28 mouse cellular contexts compared by ENCODE assay signal in the genomic region with DNA sequence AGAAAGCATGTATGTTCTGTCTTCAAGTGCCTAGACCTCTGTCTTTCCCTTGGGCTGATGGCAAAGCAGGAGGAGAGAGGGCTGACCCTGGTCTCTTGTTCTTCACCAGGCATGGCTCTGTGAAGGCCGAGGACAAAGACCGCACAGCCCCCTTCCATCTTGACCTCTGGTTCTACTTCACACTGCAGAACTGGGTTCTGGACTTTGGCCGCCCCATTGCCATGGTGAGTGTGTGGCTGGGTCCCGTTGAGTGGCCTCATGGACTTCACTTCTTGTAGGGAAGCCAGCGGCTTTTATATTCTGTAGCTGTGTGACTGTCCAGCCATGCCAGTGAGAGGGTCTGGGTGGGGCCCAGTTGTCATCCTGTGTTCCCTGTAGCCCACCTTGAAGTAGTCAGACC. TPM values are rescaled to one million over a fixed set of nuclear protein-coding genes. Genes with fewer than 3 reads are reported as not detected.
DNase-seq lines count a peak whose midpoint lies in the region; ATAC-seq and TF ChIP-seq lines count a peak whose summit lies in the region.
"Had no signal": no experiment of that assay in that cellular context is flagged by ENCODE, and none has a peak within 500 bp of the region (broad histone marks: within the 10 kb centered on the region; RNA-seq: fewer than 3 reads in every experiment).

No protein-coding gene starts in this region.

- no peaks in the 10 kb centered on the region for H3K79me2 ChIP-seq in liver, adult 2 months (ENCODE audit: control insufficient read depth, insufficient read depth, low read length)

- H3K9ac ChIP-seq in intestine, postnatal 0 days (ENCODE audit: low read depth, low read length): no peak overlapping the region
- H3K9ac ChIP-seq in intestine, embryonic 16.5 days (ENCODE audit: low read depth, low read length): no peak overlapping the region
- no peak overlapping the region for H3K9ac ChIP-seq in liver, adult 2 months (ENCODE audit: low read depth, low read length)
- no peak overlapping the region for H3K9ac ChIP-seq in liver, embryonic 11.5 days (ENCODE audit: low read depth, low read length)
- H3K9ac ChIP-seq: forebrain, embryonic 13.5 days; heart, embryonic 13.5 days; hindbrain, embryonic 13.5 days had no signal

- no peak overlapping the region for H3K4me3 ChIP-seq in intestine, postnatal 0 days (ENCODE audit: low read depth, low read length)
- no peak overlapping the region for H3K4me3 ChIP-seq in intestine, embryonic 16.5 days (ENCODE audit: low read length)
- H3K4me3 ChIP-seq in kidney, adult 2 months (ENCODE audit: insufficient read depth, low read depth, low read length): no peak overlapping the region
- no peak overlapping the region for H3K4me3 ChIP-seq in liver, adult 2 months (ENCODE audit: insufficient read depth, low read depth, low read length)
- H3K4me3 ChIP-seq in liver, embryonic 11.5 days (ENCODE audit: low read depth, low read length): no peak overlapping the region
- H3K4me3 ChIP-seq: forebrain, embryonic 10.5 days; forebrain, embryonic 13.5 days; heart, adult 2 months; heart, embryonic 10.5 days; heart, embryonic 13.5 days; hindbrain, embryonic 10.5 days; hindbrain, embryonic 13.5 days had no signal

- H3K4me2 ChIP-seq in intestine, postnatal 0 days (replicated peaks; ENCODE audit: low read depth): peak overlapping the region; percentile 21; the same call in 1 of the 2 replicates
- no peak overlapping the region for H3K4me2 ChIP-seq in intestine, embryonic 16.5 days (ENCODE audit: low read depth, low read length)
- no peak overlapping the region for H3K4me2 ChIP-seq in liver, embryonic 11.5 days
- H3K4me2 ChIP-seq: forebrain, embryonic 13.5 days; heart, embryonic 13.5 days; hindbrain, embryonic 13.5 days had no signal

- TF ChIP-seq POLR2A in kidney, adult 2 months (IDR thresholded peaks at IDR 0.05; ENCODE audit: low read depth, low read length): no peak
- TF ChIP-seq POLR2A in liver, adult 2 months (IDR thresholded peaks at IDR 0.05; ENCODE audit: extremely low read depth, insufficient read depth, low read length): no peak

- H3K9me3 ChIP-seq in intestine, postnatal 0 days (ENCODE audit: control insufficient read depth): no peaks in the 10 kb centered on the region
- no peaks in the 10 kb centered on the region for H3K9me3 ChIP-seq in intestine, embryonic 16.5 days (ENCODE audit: control insufficient read depth, low read length)
- no peaks in the 10 kb centered on the region for H3K9me3 ChIP-seq in liver, embryonic 11.5 days (ENCODE audit: control insufficient read depth, low read length)
- H3K9me3 ChIP-seq: forebrain, embryonic 10.5 days; forebrain, embryonic 13.5 days; G1E; heart, embryonic 10.5 days; heart, embryonic 13.5 days; hindbrain, embryonic 10.5 days; hindbrain, embryonic 13.5 days had no signal

- WGBS in intestine, postnatal 0 days: 68% methylated on average over 5 of the region's 5 CpGs
- WGBS in intestine, embryonic 16.5 days: 85% methylated on average over 5 of the region's 5 CpGs
- 70% methylated on average over 5 of the region's 5 CpGs for WGBS in kidney, adult 2 months
- 69% methylated on average over 5 of the region's 5 CpGs for WGBS in liver, adult 2 months
- 90% methylated on average over 5 of the region's 5 CpGs for WGBS in liver, embryonic 11.5 days

- H3K36me3 ChIP-seq in intestine, postnatal 0 days (ENCODE audit: control insufficient read depth, insufficient read depth): peaks cover 23% of the 10 kb centered on the region; the same call in 1 of the 2 replicates
- no peaks in the 10 kb centered on the region for H3K36me3 ChIP-seq in intestine, embryonic 16.5 days (ENCODE audit: control insufficient read depth, insufficient read depth, low read length)
- H3K36me3 ChIP-seq in kidney, adult 2 months (ENCODE audit: control insufficient read depth, insufficient read depth, low read length): no peaks in the 10 kb centered on the region
- H3K36me3 ChIP-seq in liver, adult 2 months (ENCODE audit: control insufficient read depth, insufficient read depth, low read length): no peaks in the 10 kb centered on the region
- H3K36me3 ChIP-seq in liver, embryonic 11.5 days (ENCODE audit: control insufficient read depth, insufficient read depth, low read length): peaks cover 3% of the 10 kb centered on the region; the same call in 1 of the 2 replicates
- H3K36me3 ChIP-seq: hindbrain, embryonic 10.5 days; hindbrain, embryonic 13.5 days had no signal

- DNase-seq in kidney, adult 2 months: peak; percentile 74
- DNase-seq in kidney, postnatal 10 days: no peak
- DNase-seq in liver, adult 2 months (ENCODE audit: extremely low read depth, low read depth, low spot score): peak; percentile 31
- DNase-seq in liver, embryonic 11.5 days (ENCODE audit: low spot score): no peak
- peak; percentile 60 to 83 for DNase-seq in kidney, postnatal 25 days
- no peak for DNase-seq in right cerebral cortex, postnatal 10 days (ENCODE audit: low spot score in 2 of 2)
- DNase-seq: adrenal gland, postnatal 10 days; adrenal gland, postnatal 36 days; B cell, adult 2 months; cerebellum, adult 18-20 months; cerebellum, adult 9-10 months; cerebellum, postnatal 14 days; gastrocnemius, postnatal 10 days; gastrocnemius, postnatal 36 days; heart, adult 2 months; heart, postnatal 36 days had no signal

- H3K27ac ChIP-seq in intestine, postnatal 0 days (ENCODE audit: low read depth, low read length): no peak overlapping the region
- no peak overlapping the region for H3K27ac ChIP-seq in intestine, embryonic 16.5 days (ENCODE audit: low read length)
- peak overlapping the region; percentile 47; the same call in 1 of the 2 replicates for H3K27ac ChIP-seq in kidney, adult 2 months (ENCODE audit: insufficient read depth, low read depth, low read length)
- H3K27ac ChIP-seq in liver, adult 2 months (replicated peaks; ENCODE audit: insufficient read depth, low read depth, low read length): no peak overlapping the region
- H3K27ac ChIP-seq in liver, embryonic 11.5 days (ENCODE audit: low read depth, low read length): no peak overlapping the region
- H3K27ac ChIP-seq: forebrain, embryonic 10.5 days; forebrain, embryonic 13.5 days; heart, adult 2 months; heart, embryonic 10.5 days; heart, embryonic 13.5 days; hindbrain, embryonic 10.5 days; hindbrain, embryonic 13.5 days had no signal

- peaks cover 9% of the 10 kb centered on the region; the same call in 1 of the 2 replicates for H3K4me1 ChIP-seq in intestine, postnatal 0 days (replicated peaks; ENCODE audit: control insufficient read depth, insufficient read depth, low read length)
- H3K4me1 ChIP-seq in intestine, embryonic 16.5 days (ENCODE audit: control insufficient read depth, insufficient read depth, low read length): peaks cover 20% of the 10 kb centered on the region
- H3K4me1 ChIP-seq in kidney, adult 2 months (ENCODE audit: control insufficient read depth, insufficient read depth, low read length): peaks cover 8% of the 10 kb centered on the region; the same call in 1 of the 2 replicates
- peaks cover under 1% of the 10 kb centered on the region for H3K4me1 ChIP-seq in liver, adult 2 months (ENCODE audit: control insufficient read depth, insufficient read depth, low read length)
- peaks cover 20% of the 10 kb centered on the region for H3K4me1 ChIP-seq in liver, embryonic 11.5 days (replicated peaks; ENCODE audit: control insufficient read depth, insufficient read depth, low read length)

- no peak for TF ChIP-seq CTCF in intestine, postnatal 0 days (IDR thresholded peaks at IDR 0.05; ENCODE audit: low read depth)
- no peak for TF ChIP-seq CTCF in kidney, adult 2 months (conservative IDR thresholded peaks at IDR 0.05; ENCODE audit: insufficient read depth, insufficient read length, low read depth, low read length)
- TF ChIP-seq CTCF in liver, adult 2 months (IDR thresholded peaks at IDR 0.05; ENCODE audit: low read depth, low read length): no peak

- ATAC-seq in intestine, postnatal 0 days: no peak
- ATAC-seq in intestine, embryonic 16.5 days: no peak
- ATAC-seq in liver, embryonic 11.5 days (replicated peaks; ENCODE audit: low FRiP score): no peak
- ATAC-seq: forebrain, embryonic 13.5 days; forebrain, embryonic 16.5 days; Patski had no signal

- no peaks in the 10 kb centered on the region for H3K27me3 ChIP-seq in intestine, postnatal 0 days (replicated peaks; ENCODE audit: control insufficient read depth, insufficient read depth, low read length)
- no peaks in the 10 kb centered on the region for H3K27me3 ChIP-seq in intestine, embryonic 16.5 days (replicated peaks; ENCODE audit: control insufficient read depth, insufficient read depth, low read length)
- no peaks in the 10 kb centered on the region for H3K27me3 ChIP-seq in kidney, adult 2 months (replicated peaks; ENCODE audit: control insufficient read depth, insufficient read depth, low read length)
- H3K27me3 ChIP-seq in liver, adult 2 months (ENCODE audit: control insufficient read depth, insufficient read depth, low read length): no peaks in the 10 kb centered on the region
- H3K27me3 ChIP-seq in liver, embryonic 11.5 days (replicated peaks; ENCODE audit: control insufficient read depth, insufficient read depth, low read length): no peaks in the 10 kb centered on the region
- H3K27me3 ChIP-seq: CH12.LX; forebrain, embryonic 13.5 days; heart, embryonic 13.5 days; hindbrain, embryonic 13.5 days; Patski had no signal

RNA-seq across cellular contexts. Expression of gene Cln6, which starts 5.9 kb away (rescaled TPM):
- polyA plus RNA-seq in intestine, postnatal 0 days (2015; fragmentation: Nextera tagmentation; extraction: Ambion mirVana): 60.3 and 63.3 TPM in 2 replicates
- polyA plus RNA-seq in intestine, embryonic 16.5 days (2015; fragmentation: Nextera tagmentation; extraction: Ambion mirVana): 34.9 and 40.2 TPM in 2 replicates
- 94.0 and 101 TPM in 2 replicates for polyA plus RNA-seq in kidney, adult 2 months (2012; rRNA removed)
- total RNA-seq in liver, adult 2 months (2014; rRNA removed): 1.2 and 2.3 TPM in 2 replicates
- polyA plus RNA-seq in liver, adult 2 months (2012; rRNA removed): 4.6 and 9.1 TPM in 2 replicates
- polyA plus RNA-seq in liver, embryonic 11.5 days (2014; fragmentation: Nextera tagmentation; extraction: Ambion mirVana): 32.2 and 34.3 TPM in 2 replicates

RNA-seq across cellular contexts. Expression of gene Calml4, which starts 13.4 kb away (rescaled TPM):
- polyA plus RNA-seq in intestine, postnatal 0 days (2015; fragmentation: Nextera tagmentation; extraction: Ambion mirVana): 597 and 634 TPM in 2 replicates
- 286 and 319 TPM in 2 replicates for polyA plus RNA-seq in intestine, embryonic 16.5 days (2015; fragmentation: Nextera tagmentation; extraction: Ambion mirVana)
- polyA plus RNA-seq in kidney, adult 2 months (2012; rRNA removed): 224 and 296 TPM in 2 replicates
- 0.54 and 3.4 TPM in 2 replicates for total RNA-seq in liver, adult 2 months (2014; rRNA removed)
- polyA plus RNA-seq in liver, adult 2 months (2012; rRNA removed): 0.46 and 1.8 TPM in 2 replicates
- polyA plus RNA-seq in liver, embryonic 11.5 days (2014; fragmentation: Nextera tagmentation; extraction: Ambion mirVana): 1.8 and 2.6 TPM in 2 replicates
- total RNA-seq: CH12.LX had no signal

RNA-seq across cellular contexts. Expression of gene Fem1b, which starts 32.7 kb away (rescaled TPM):
- polyA plus RNA-seq in intestine, postnatal 0 days (2015; fragmentation: Nextera tagmentation; extraction: Ambion mirVana): 8.9 and 9.2 TPM in 2 replicates
- 12.2 and 12.5 TPM in 2 replicates for polyA plus RNA-seq in intestine, embryonic 16.5 days (2015; fragmentation: Nextera tagmentation; extraction: Ambion mirVana)
- polyA plus RNA-seq in kidney, adult 2 months (2012; rRNA removed): 8.3 and 8.6 TPM in 2 replicates
- total RNA-seq in liver, adult 2 months (2014; rRNA removed): 12.4 and 12.7 TPM in 2 replicates
- polyA plus RNA-seq in liver, adult 2 months (2012; rRNA removed): 3.2 and 3.3 TPM in 2 replicates
- 30.4 and 33.6 TPM in 2 replicates for polyA plus RNA-seq in liver, embryonic 11.5 days (2014; fragmentation: Nextera tagmentation; extraction: Ambion mirVana)

Comparison
In these comparisons a context has a peak if more than half of its experiments do, and no peak if none do; other contexts are left out.
1. DNase-seq: peak in kidney, adult 2 months (single experiment), liver, adult 2 months (single experiment) and kidney, postnatal 25 days (2 of 2); none in kidney, postnatal 10 days (single experiment), liver, embryonic 11.5 days (single experiment) and right cerebral cortex, postnatal 10 days (0 of 2).
2. RNA of gene Calml4, which starts 13.4 kb away (polyA plus RNA-seq): 597 to 634 TPM in intestine, postnatal 0 days, 224 to 296 TPM in kidney, adult 2 months and 286 to 319 TPM in intestine, embryonic 16.5 days; 1.8 to 2.6 TPM in liver, embryonic 11.5 days and 0.46 to 1.8 TPM in liver, adult 2 months; every median in the first group is over 10 times any median in the second.